Mouse (Mus musculus) embryonic facial prominence, embryonic 12.5 days (tissue): Measurements from ENCODE around the gene Akap8. TPM values are rescaled to one million over a fixed set of nuclear protein-coding genes. Genes with fewer than 3 reads are reported as not detected.
A peak's percentile ranks its signal among the peaks of the same experiment; 100 is the strongest.

Experiments
- ATAC-seq: fragments of 200-750 bp; cut with Nextera tagmentation; 2 replicates; pipeline ENCODE4 v1.8.0; 2017; ENCODE audit not compliant: insufficient number of reproducible peaks, insufficient read depth, low FRiP score, low TSS enrichment
- H3K27ac ChIP-seq: fragments of 300-500 bp; sonication (generic); 2 replicates; pipeline ENCODE4 v1.5.1; 2016; ENCODE audit warnings: mild to moderate bottlenecking
- H3K27me3 ChIP-seq: fragments of 300-500 bp; sonication (generic); 2 replicates; pipeline ENCODE4 v1.6.1; 2016; ENCODE audit warnings: mild to moderate bottlenecking, moderate library complexity
- H3K36me3 ChIP-seq: fragments of 300-500 bp; sonication (generic); 2 replicates; pipeline ENCODE4 v1.6.1; 2016; ENCODE audit warnings: mild to moderate bottlenecking
- H3K4me1 ChIP-seq: fragments of 300-500 bp; sonication (generic); 2 replicates; pipeline ENCODE4 v1.6.1; 2016
- H3K4me2 ChIP-seq: fragments of 300-500 bp; sonication (generic); replicated peaks from 2 replicates; pipeline ENCODE4 v1.6.1; 2016; ENCODE audit warnings: mild to moderate bottlenecking, moderate library complexity
- H3K4me3 ChIP-seq: fragments of 300-500 bp; sonication (generic); 2 replicates; pipeline ENCODE4 v1.5.1; 2016; ENCODE audit warnings: mild to moderate bottlenecking
- H3K9ac ChIP-seq: fragments of 300-500 bp; sonication (generic); 2 replicates; pipeline ENCODE4 v1.6.1; 2016; ENCODE audit warnings: mild to moderate bottlenecking, moderate library complexity
- H3K9me3 ChIP-seq: fragments of 300-500 bp; sonication (generic); 2 replicates; pipeline ENCODE4 v1.6.1; 2016; ENCODE audit warnings: mild to moderate bottlenecking, moderate library complexity
- WGBS: fragments of 180-500 bp; shearing (Covaris S2); methylation state at CpG from one replicate; pipeline ENCODE4 v1.1.7; 2016; 5-methylcytosine and 5-hydroxymethylcytosine counted together
- polyA plus RNA-seq: library from polyadenylated mRNA; unstranded; fragments of >200 nt; fragmentation: Nextera tagmentation; extraction: Ambion mirVana; gene quantifications from 2 replicates; pipeline ENCODE4 v1.2.1, GENCODE M21; 2016

Akap8 gene
- polyA plus RNA-seq, result 145 and 148 TPM in 2 replicates

DNA sequence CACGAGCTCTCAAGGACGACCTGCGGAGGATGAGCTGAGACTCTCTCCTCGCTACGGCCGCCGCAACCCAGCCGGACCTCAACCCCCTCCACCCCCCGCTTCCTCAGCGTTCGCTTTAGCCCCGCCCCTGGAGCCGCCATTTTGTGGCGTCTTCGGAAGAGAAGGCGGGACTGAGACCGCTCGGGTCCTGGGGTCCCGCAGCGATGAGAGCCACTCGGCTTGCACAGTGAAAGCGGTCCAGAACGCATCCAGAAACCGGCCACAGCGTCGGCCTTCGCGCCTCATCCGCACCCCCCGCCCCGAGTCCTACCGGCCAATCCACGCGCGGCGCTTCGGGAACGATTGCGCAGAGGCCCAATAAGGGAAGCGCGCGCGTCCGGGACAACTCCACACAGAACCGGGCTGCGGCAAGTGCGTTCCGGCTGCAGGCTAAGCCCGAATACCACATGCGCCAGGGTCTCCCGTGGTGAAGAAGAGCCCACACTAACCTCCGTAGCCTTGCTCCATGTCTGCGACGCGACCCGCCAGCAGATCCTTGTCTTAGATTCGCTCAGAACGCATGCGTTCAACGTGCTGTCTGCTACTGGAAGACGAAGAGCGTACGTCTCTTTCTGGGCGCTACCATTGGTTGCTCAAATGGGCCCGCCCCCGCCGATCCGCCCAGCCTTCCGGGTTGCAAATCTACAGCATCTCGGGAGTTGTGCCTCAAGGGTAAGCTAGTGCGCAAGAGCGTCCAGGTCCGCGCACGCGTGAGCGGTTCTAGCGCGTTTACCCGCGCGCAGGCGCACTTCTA lies at the start of gene Akap8:
Gene Akap8 (minus strand): TSS at position 642 of the 793 bp plus-strand sequence.
- Histone ChIP-seq H3K27ac (peak within 1 kb of the TSS; percentile 94), H3K4me3 (peak within 1 kb of the TSS; percentile 78), H3K36me3 (peaks cover 37% of the 10 kb centered on the region), H3K4me1 (peaks cover 18% of the 10 kb centered on the region), H3K27me3 (no peaks in the 10 kb centered on the region), H3K9ac (peak within 1 kb of the TSS; percentile 86), H3K9me3 (no peaks in the 10 kb centered on the region), H3K4me2 (peak within 1 kb of the TSS; percentile 89)
- WGBS, result under 1% methylated on average over 82 of the region's 83 CpGs
- ATAC-seq, result peak; percentile 99

DNA sequence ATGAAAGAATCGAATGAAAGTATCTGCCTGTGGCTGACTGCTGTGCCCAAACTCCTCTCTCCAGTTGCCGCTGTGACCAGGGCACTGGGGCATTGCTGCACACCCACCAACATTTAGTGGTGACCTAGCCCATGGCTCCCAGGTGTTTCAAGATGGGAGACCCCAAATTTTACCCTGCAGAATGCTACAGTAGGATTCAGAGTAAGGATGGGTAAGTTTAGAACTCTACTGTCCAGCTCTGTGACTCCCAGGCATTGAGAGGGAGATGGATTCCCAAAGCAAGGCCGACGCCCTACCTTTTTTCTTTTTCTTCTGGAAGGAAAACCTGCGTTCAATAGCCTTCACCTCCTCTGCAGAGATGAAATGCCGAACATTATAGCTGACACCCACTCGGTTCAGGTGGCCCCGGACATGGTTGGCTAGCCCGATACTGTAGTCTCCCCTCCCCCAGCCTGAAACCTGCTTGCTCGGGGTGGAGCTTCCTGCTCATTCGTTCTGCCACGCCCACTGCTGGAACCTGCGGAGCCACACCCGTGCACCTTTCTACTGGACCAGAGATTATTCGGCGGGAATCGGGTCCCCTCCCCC lies 48.0 kb upstream of the Akap8 start:
- peak overlapping the region; percentile 43 for H3K4me2 ChIP-seq
- H3K9ac ChIP-seq, result no peak overlapping the region
- peak overlapping the region; percentile 27 for H3K4me3 ChIP-seq
- H3K9me3 ChIP-seq, result no peaks in the 10 kb centered on the region
- no peaks in the 10 kb centered on the region for H3K27me3 ChIP-seq
- peak; percentile 49; the same call in 1 of the 2 replicates for ATAC-seq
- H3K36me3 ChIP-seq, result 0 out of 2 replicates have a peak, but pooled peaks cover 7% of the 10 kb centered on the region
- no peak overlapping the region for H3K27ac ChIP-seq
- H3K4me1 ChIP-seq, result peaks cover 6% of the 10 kb centered on the region; the same call in 1 of the 2 replicates
- 10% methylated on average over 13 of the region's 17 CpGs for WGBS

DNA sequence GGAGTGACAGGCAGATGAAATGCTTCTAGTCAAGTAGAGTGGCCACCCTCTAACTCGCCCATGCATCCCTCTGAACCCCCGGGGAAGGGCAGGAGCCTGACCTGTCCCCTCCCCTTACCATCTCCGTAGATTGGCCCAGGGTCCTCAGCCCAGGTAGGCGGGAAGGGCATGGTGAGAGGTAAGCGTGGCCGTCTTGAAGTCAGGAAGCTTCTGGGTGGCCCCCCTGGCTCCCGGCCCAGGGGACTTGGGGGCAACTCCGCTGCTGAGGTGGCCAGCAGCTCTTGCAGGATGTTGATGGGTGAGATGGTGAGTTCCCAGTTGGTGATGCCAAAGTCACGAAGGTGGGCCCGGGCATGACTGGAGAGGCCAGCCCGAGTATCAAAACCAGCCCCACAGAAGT lies 46.7 kb upstream of the Akap8 start:
- no peak overlapping the region for H3K27ac ChIP-seq
- H3K4me3 ChIP-seq, result no peak overlapping the region
- H3K27me3 ChIP-seq, result no peaks in the 10 kb centered on the region
- no peak for ATAC-seq
- 0 out of 2 replicates have a peak, but pooled peaks cover 7% of the 10 kb centered on the region for H3K36me3 ChIP-seq
- WGBS, result 85% methylated on average over 11 of the region's 11 CpGs
- peaks cover 14% of the 10 kb centered on the region for H3K4me1 ChIP-seq
- no peaks in the 10 kb centered on the region for H3K9me3 ChIP-seq
- no peak overlapping the region for H3K9ac ChIP-seq
- H3K4me2 ChIP-seq, result no peak overlapping the region

DNA sequence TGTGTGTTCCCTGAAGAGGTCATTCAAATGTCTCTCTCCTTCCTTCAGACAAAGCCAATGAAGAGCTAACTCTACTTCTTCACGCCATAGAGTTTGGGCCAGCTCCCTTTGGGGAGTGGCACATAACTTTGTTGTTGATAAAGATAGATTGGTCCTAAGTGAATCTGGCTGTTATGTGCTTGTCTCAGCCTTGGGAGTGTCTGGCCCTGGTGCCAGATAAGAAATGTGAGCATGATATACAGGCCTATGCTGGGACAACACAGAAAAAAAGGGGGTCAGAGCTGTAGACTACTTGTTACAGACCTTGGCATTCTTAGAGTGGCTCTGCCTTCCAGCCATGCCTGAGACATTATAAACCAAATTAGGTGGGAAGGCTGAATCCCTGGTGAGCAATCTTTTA lies 44.3 kb upstream of the Akap8 start:
- Histone ChIP-seq H3K4me2 (no peak overlapping the region; the same call in 1 of the 2 replicates), H3K27ac (no peak overlapping the region), H3K4me1 (peaks cover 17% of the 10 kb centered on the region), H3K9me3 (no peaks in the 10 kb centered on the region), H3K27me3 (no peaks in the 10 kb centered on the region), H3K36me3 (peaks cover 27% of the 10 kb centered on the region), H3K9ac (no peak overlapping the region), H3K4me3 (no peak overlapping the region)
- ATAC-seq, result no peak
- WGBS, result 80% methylated on average over 1 of the region's 1 CpGs

DNA sequence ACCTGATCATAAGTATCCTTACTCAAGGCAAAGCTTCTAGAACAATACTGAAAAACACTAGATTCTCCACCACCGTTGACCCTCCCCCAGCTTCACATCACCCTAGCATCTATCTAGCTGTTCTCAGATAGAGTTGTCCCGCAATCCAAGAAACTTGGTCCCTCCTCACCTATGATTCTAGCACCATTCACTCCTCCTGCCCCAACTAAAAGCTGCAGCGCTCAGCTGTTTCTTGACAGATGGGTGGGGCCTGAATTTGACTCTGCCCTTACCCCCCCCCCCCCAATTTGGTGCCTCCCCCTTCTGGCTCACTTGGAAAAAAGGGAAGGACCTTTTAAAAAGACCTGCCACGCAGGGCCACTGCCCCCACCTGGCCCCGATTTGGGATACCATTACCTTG lies 43.8 kb upstream of the Akap8 start:
- Histone ChIP-seq H3K27ac (peak overlapping the region; percentile 76), H3K4me3 (peak overlapping the region; percentile 93), H3K9me3 (no peaks in the 10 kb centered on the region), H3K27me3 (no peaks in the 10 kb centered on the region), H3K9ac (peak overlapping the region; percentile 98), H3K4me1 (peaks cover 17% of the 10 kb centered on the region), H3K4me2 (peak overlapping the region; percentile 84), H3K36me3 (peaks cover 31% of the 10 kb centered on the region)
- WGBS, result 48% methylated on average over 5 of the region's 5 CpGs
- peak; percentile 1; the same call in 1 of the 2 replicates for ATAC-seq

DNA sequence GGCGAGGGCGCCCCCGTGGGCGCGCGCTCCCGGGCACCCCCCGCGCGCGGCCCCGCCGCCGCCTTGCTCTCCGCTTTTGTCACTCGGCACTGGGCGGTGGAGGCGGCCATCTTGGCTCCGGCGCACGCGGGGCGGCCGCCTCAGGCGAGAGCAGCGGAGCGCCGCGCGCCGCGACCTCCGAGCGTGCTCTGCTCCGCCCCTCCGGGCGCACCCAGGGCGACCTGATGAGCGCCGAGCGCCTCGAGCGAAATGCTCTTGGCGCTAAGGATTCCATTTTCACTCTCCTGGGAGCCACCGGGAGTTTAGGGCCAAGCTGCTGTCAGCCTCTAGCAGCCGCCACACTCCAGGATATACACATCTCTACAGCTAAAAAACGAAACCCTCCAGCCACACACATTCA lies 43.3 kb upstream of the Akap8 start:
- peak overlapping the region; percentile 93 for H3K4me3 ChIP-seq
- H3K4me1 ChIP-seq, result peaks cover 17% of the 10 kb centered on the region
- peak overlapping the region; percentile 84 for H3K4me2 ChIP-seq
- H3K27me3 ChIP-seq, result no peaks in the 10 kb centered on the region
- no peaks in the 10 kb centered on the region for H3K9me3 ChIP-seq
- peak overlapping the region; percentile 98 for H3K9ac ChIP-seq
- H3K36me3 ChIP-seq, result peaks cover 36% of the 10 kb centered on the region
- under 1% methylated on average over 41 of the region's 47 CpGs for WGBS
- ATAC-seq, result peak; percentile 85
- peak overlapping the region; percentile 76 for H3K27ac ChIP-seq

DNA sequence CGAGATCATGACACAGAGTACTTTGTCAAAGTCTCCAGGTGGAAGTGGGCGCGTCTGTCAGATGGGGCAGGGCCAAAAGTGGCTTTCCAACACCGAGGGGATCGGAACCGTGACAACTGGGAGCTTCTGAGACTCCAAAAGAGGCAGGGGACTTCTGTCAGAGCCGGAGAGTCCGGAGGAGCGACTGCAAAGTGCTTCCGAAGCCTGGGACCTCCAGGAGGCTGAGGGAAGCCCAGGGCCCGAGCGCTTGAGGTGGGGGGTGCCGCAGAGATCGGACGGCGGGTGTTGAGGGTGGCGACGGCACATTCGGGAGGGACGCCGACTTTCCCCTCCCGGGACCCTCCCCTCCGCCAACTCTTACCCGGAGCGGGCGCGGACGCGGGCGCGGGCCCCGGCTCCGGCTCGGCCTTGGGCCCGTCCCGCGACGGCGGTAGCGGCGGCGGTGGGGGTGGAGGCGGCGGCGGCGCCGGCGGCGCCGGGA lies 42.8 kb upstream of the Akap8 start:
- Histone ChIP-seq H3K4me3 (peak overlapping the region; percentile 93), H3K36me3 (peaks cover 41% of the 10 kb centered on the region), H3K9me3 (no peaks in the 10 kb centered on the region), H3K4me1 (peaks cover 17% of the 10 kb centered on the region), H3K9ac (peak overlapping the region; percentile 98), H3K27me3 (no peaks in the 10 kb centered on the region), H3K4me2 (peak overlapping the region; percentile 84), H3K27ac (peak overlapping the region; percentile 76)
- ATAC-seq, result no peak
- under 1% methylated on average over 33 of the region's 50 CpGs for WGBS

DNA sequence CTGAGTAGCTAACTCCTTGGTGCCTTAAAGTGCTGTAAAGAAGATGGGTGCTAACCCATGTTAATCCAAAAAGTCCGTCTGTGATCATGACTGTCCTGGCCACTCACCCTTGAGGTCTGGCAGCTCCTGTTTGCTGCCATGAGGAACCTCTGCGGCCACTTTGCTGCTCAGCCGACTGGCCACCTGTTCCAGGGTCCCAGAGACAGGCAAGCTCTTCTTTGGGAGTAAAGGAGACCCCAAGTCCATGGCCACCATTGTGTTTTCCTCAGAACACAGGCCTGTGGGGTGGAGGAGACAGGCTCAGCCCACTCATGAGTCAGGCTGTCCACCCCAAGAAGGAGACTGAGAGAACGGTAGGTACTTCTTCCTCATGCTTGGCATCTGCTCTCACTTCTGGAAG lies 41.6 kb upstream of the Akap8 start:
- Histone ChIP-seq H3K4me3 (peak overlapping the region; percentile 93), H3K27me3 (no peaks in the 10 kb centered on the region), H3K27ac (no peak overlapping the region), H3K4me1 (peaks cover 17% of the 10 kb centered on the region), H3K4me2 (peak overlapping the region; percentile 84), H3K36me3 (peaks cover 50% of the 10 kb centered on the region), H3K9me3 (no peaks in the 10 kb centered on the region), H3K9ac (peak overlapping the region; percentile 98; the same call in 1 of the 2 replicates)
- WGBS, result 81% methylated on average over 4 of the region's 4 CpGs
- no peak for ATAC-seq

DNA sequence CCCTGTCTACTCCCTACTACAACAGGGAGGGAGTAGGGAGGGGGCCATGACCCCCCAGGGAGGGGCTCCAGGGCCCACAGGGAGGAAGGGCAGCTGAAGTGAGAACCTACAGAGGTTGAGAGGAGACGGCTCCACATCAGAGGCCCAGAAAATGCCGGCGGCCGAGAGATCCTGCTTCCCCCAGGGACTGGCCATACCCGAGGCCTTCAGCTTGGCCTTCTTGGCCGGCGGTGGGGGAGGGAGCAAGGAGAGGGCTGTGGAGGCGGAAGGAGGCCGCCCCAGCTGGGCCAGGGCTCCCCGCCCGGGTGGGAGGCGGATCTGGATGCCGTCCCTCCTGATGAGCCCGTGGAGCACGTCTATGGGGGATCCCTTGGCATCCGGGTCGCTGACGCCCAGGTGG lies 38.9 kb upstream of the Akap8 start:
- no peaks in the 10 kb centered on the region for H3K9me3 ChIP-seq
- WGBS, result 86% methylated on average over 18 of the region's 18 CpGs
- 0 out of 2 replicates have a peak, but pooled peaks have one; percentile 12 for ATAC-seq
- H3K36me3 ChIP-seq, result peaks cover 73% of the 10 kb centered on the region
- H3K27me3 ChIP-seq, result no peaks in the 10 kb centered on the region
- H3K4me2 ChIP-seq, result no peak overlapping the region
- peaks cover 14% of the 10 kb centered on the region for H3K4me1 ChIP-seq
- no peak overlapping the region for H3K27ac ChIP-seq
- no peak overlapping the region for H3K4me3 ChIP-seq
- H3K9ac ChIP-seq, result no peak overlapping the region

DNA sequence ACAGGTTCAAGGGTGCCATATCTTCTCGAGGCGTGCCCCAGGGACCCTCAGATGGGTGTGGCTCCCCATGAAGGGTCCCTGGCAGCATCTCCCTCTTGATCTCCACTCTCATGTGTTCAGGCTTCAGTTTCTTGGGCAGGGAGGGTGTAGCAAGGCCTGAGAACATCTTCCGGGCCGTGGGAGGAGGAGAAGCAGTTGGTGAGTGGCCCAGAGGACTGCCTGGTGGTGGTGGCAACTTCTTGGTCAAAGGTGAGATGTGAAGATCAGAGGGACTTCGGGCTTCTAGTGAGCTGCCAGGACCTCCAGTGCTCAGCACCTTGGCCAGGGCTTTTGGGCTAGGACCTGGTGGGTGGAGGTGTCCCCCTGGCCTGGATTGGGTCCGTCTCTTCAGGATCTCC lies 37.9 kb upstream of the Akap8 start:
- Histone ChIP-seq H3K27ac (no peak overlapping the region), H3K36me3 (peaks cover 81% of the 10 kb centered on the region), H3K4me2 (no peak overlapping the region), H3K4me1 (peaks cover 12% of the 10 kb centered on the region), H3K9me3 (no peaks in the 10 kb centered on the region), H3K4me3 (no peak overlapping the region), H3K9ac (no peak overlapping the region), H3K27me3 (no peaks in the 10 kb centered on the region)
- WGBS, result 94% methylated on average over 6 of the region's 6 CpGs
- ATAC-seq, result no peak

DNA sequence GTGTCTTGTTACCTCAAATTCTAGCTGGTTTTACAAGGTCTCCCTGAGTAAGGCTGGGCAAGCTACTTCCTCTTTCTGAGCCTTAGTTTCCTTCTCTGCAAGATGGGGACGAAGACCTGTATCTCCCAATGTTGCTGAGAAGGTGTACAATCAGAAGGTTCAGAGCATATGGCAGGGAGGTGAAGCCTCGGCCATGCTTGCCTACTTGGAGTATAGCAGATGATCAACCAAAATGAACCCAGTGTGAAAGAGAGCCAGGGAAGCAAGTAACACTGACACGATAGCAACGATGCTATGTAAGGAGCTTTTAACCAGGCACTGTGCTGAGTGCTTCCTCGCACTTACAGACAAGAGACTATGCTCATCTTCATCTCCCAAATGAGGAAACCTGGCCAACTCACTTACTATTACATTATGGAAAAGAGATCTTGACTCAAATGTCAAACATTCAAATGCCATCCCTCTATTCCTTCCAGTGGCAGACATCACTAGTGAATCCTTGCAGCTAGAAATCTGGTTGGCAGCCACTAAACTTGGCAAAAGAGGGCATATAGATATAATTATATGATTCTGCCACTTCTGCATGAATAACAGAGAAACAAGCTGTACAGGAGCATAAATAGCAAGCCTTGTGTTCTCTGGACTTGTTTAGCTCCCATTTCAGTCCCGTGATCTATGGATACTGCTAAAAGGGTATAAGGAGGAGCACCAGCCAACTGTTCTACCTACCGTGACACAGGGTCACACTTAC lies 37.3 kb upstream of the Akap8 start:
- Histone ChIP-seq H3K36me3 (peaks cover 87% of the 10 kb centered on the region), H3K4me2 (no peak overlapping the region), H3K9ac (no peak overlapping the region), H3K27me3 (no peaks in the 10 kb centered on the region), H3K4me3 (no peak overlapping the region), H3K4me1 (peaks cover 10% of the 10 kb centered on the region), H3K27ac (no peak overlapping the region), H3K9me3 (no peaks in the 10 kb centered on the region)
- no peak for ATAC-seq
- WGBS, result 94% methylated on average over 7 of the region's 7 CpGs
